Mouse (Mus musculus) forebrain, postnatal 0 days (tissue): ENCODE measurements around the gene 1110065P20Rik. TPM values are rescaled to one million over a fixed set of nuclear protein-coding genes. Genes with fewer than 3 reads are reported as not detected.

Experiments
- ATAC-seq: fragments of 200-750 bp; cut with Nextera tagmentation; 2 replicates; pipeline ENCODE4 v1.8.0; 2017; ENCODE audit warnings: mild to moderate bottlenecking, moderate library complexity
- DNase-seq: peaks from one replicate; pipeline ENCODE4 v3.0.0-alpha.2; 2015
- H3K27ac ChIP-seq: fragments of 300-500 bp; sonication (generic); 2 replicates; pipeline ENCODE4 v1.5.1; 2014; ENCODE audit warnings: low read depth, mild to moderate bottlenecking, antibody characterized with exemption, low read length, moderate library complexity, mixed read lengths
- H3K27me3 ChIP-seq: fragments of 300-500 bp; sonication (generic); 2 replicates; pipeline ENCODE4 v1.6.1; 2014; ENCODE audit warnings: mild to moderate bottlenecking, low read length, mixed read lengths; ENCODE audit not compliant: insufficient read depth
- H3K36me3 ChIP-seq: fragments of 300-500 bp; sonication (generic); 2 replicates; pipeline ENCODE4 v1.6.1; 2014; ENCODE audit warnings: mild to moderate bottlenecking, moderate library complexity; ENCODE audit not compliant: insufficient read depth
- H3K4me1 ChIP-seq: fragments of 300-500 bp; sonication (generic); 2 replicates; pipeline ENCODE4 v1.6.1; 2014; ENCODE audit warnings: antibody characterized with exemption; ENCODE audit not compliant: insufficient read depth
- H3K4me2 ChIP-seq: fragments of 300-500 bp; sonication (generic); 2 replicates; pipeline ENCODE4 v1.6.1; 2014; ENCODE audit warnings: low read depth, mild to moderate bottlenecking, moderate library complexity
- H3K4me3 ChIP-seq: fragments of 300-500 bp; sonication (generic); 2 replicates; pipeline ENCODE4 v1.5.1; 2014; ENCODE audit warnings: low read depth, low read length, mixed read lengths
- H3K9ac ChIP-seq: fragments of 300-500 bp; sonication (generic); 2 replicates; pipeline ENCODE4 v1.6.1; 2014; ENCODE audit warnings: mild to moderate bottlenecking
- H3K9me3 ChIP-seq: fragments of 300-500 bp; sonication (generic); 2 replicates; pipeline ENCODE4 v1.6.1; 2016; ENCODE audit warnings: low read length
- CTCF ChIP-seq: sonication (generic); IDR thresholded peaks from 2 replicates; pipeline ENCODE4 v1.5.1; 2016; ENCODE audit warnings: antibody characterized with exemption, control low read depth, low read depth
- WGBS: fragments of 180-500 bp; shearing (Covaris S2); extraction: QIAGEN DNeasy Blood & Tissue Kit; methylation state at CpG from one replicate; pipeline ENCODE4 v1.1.7; 2014; 5-methylcytosine and 5-hydroxymethylcytosine counted together
- polyA plus RNA-seq: library from polyadenylated mRNA; unstranded; fragments of >200 nt; fragmentation: Nextera tagmentation; extraction: Ambion mirVana; gene quantifications from 2 replicates; pipeline ENCODE4 v1.2.1, GENCODE M21; 2015
- total RNA-seq: library from RNA; depleted of rRNA; stranded (reverse); fragments of >200 nt; gene quantifications from 2 replicates; pipeline ENCODE4 v1.2.3, GENCODE M21; 2014; rRNA removed

Gene 1110065P20Rik
- total and polyA plus RNA-seq, 2 experiments from 2014 or later, result 141 to 144 TPM

- no peak for DNase-seq
- H3K36me3 ChIP-seq, result peaks cover 31% of the 10 kb centered on the region
- H3K27me3 ChIP-seq, result no peaks in the 10 kb centered on the region
- H3K4me2 ChIP-seq, result no peak overlapping the region
- TF ChIP-seq CTCF, result no peak
- no peak overlapping the region for H3K4me3 ChIP-seq
- WGBS, result 85% methylated on average over 5 of the region's 5 CpGs
- no peak for ATAC-seq
- peaks cover 3% of the 10 kb centered on the region; the same call in 1 of the 2 replicates for H3K4me1 ChIP-seq
- no peaks in the 10 kb centered on the region for H3K9me3 ChIP-seq
- H3K27ac ChIP-seq, result no peak overlapping the region
- no peak overlapping the region for H3K9ac ChIP-seq
Observed at GRCm38 (mm10) chr4:124808511-124808910, 42.5 kb downstream of the 1110065P20Rik start.

GRCm38 (mm10) chr4:124803406-124803805 is 47.6 kb downstream of the 1110065P20Rik start:
- no peak for TF ChIP-seq CTCF
- H3K36me3 ChIP-seq, result peaks cover 47% of the 10 kb centered on the region
- H3K27ac ChIP-seq, result no peak overlapping the region
- H3K9ac ChIP-seq, result no peak overlapping the region
- WGBS, result 77% methylated on average over 6 of the region's 6 CpGs
- no peak for DNase-seq
- no peaks in the 10 kb centered on the region for H3K9me3 ChIP-seq
- peaks cover 9% of the 10 kb centered on the region for H3K4me1 ChIP-seq
- no peak for ATAC-seq
- peak overlapping the region; percentile 92; the same call in 1 of the 2 replicates for H3K4me3 ChIP-seq
- no peaks in the 10 kb centered on the region for H3K27me3 ChIP-seq
- H3K4me2 ChIP-seq, result peak overlapping the region; percentile 75

GRCm38 (mm10) chr4:124802309-124803260 is 48.4 kb downstream of the 1110065P20Rik start:
- peak overlapping the region; percentile 75 for H3K4me2 ChIP-seq
- H3K9ac ChIP-seq, result peak overlapping the region; percentile 63
- ATAC-seq, result peak; percentile 100
- no peak for TF ChIP-seq CTCF
- DNase-seq, result peak; percentile 97
- H3K9me3 ChIP-seq, result no peaks in the 10 kb centered on the region
- peaks cover 9% of the 10 kb centered on the region for H3K4me1 ChIP-seq
- peak overlapping the region; percentile 92 for H3K4me3 ChIP-seq
- peak overlapping the region; percentile 87 for H3K27ac ChIP-seq
- H3K27me3 ChIP-seq, result no peaks in the 10 kb centered on the region
- 1% methylated on average over 53 of the region's 53 CpGs for WGBS
- peaks cover 53% of the 10 kb centered on the region for H3K36me3 ChIP-seq

- Histone ChIP-seq H3K27ac (peak within 1 kb of the TSS; percentile 87), H3K9ac (peak within 1 kb of the TSS; percentile 63), H3K9me3 (no peaks in the 10 kb centered on the region), H3K4me1 (peaks cover 9% of the 10 kb centered on the region), H3K36me3 (peaks cover 46% of the 10 kb centered on the region), H3K4me2 (peak within 1 kb of the TSS; percentile 75), H3K4me3 (peak within 1 kb of the TSS; percentile 92), H3K27me3 (no peaks in the 10 kb centered on the region)
- ATAC-seq (peak; percentile 86), DNase-seq (peak; percentile 93)
- 2% methylated on average over 21 of the region's 21 CpGs for WGBS
- TF ChIP-seq CTCF, result peak; percentile 85
Observed at GRCm38 (mm10) chr4:124801552-124802308, 49.3 kb downstream of the 1110065P20Rik start, which contains the start of gene Mtf1. Mtf1 (plus strand) TSS chr4:124802104.

Other genes starting within 250 kb of the 1110065P20Rik start
- 0.23 TPM in 1 of 2 replicates, not detected in the other for gene 3100002H09Rik, start 240.4 kb downstream of the 1110065P20Rik start, total RNA-seq
- 0.18 TPM in 1 of 2 replicates, not detected in the other for gene 3100002H09Rik, start 240.4 kb downstream of the 1110065P20Rik start, polyA plus RNA-seq
- 19.7 and 30.5 TPM in 2 replicates for gene Pou3f1, start 194.4 kb downstream of the 1110065P20Rik start, total RNA-seq
- gene Pou3f1, start 194.4 kb downstream of the 1110065P20Rik start, polyA plus RNA-seq, result 20.2 and 31.1 TPM in 2 replicates
- 14.2 and 16.2 TPM in 2 replicates for gene Utp11, start 157.6 kb downstream of the 1110065P20Rik start, total RNA-seq
- 30.9 and 33.0 TPM in 2 replicates for gene Utp11, start 157.6 kb downstream of the 1110065P20Rik start, polyA plus RNA-seq
- gene Fhl3, start 150.5 kb downstream of the 1110065P20Rik start, total RNA-seq, result 2.5 and 3.0 TPM in 2 replicates
- 1.4 and 2.0 TPM in 2 replicates for gene Fhl3, start 150.5 kb downstream of the 1110065P20Rik start, polyA plus RNA-seq
- 46.3 and 54.4 TPM in 2 replicates for gene Sf3a3, start 136.4 kb downstream of the 1110065P20Rik start, total RNA-seq
- 68.3 and 84.1 TPM in 2 replicates for gene Sf3a3, start 136.4 kb downstream of the 1110065P20Rik start, polyA plus RNA-seq
- 17.9 and 21.7 TPM in 2 replicates for gene Inpp5b, start 109.3 kb downstream of the 1110065P20Rik start, total RNA-seq
- gene Inpp5b, start 109.3 kb downstream of the 1110065P20Rik start, polyA plus RNA-seq, result 8.0 and 11.2 TPM in 2 replicates
- 12.1 and 15.6 TPM in 2 replicates for gene Mtf1, start 49.1 kb downstream of the 1110065P20Rik start, total RNA-seq
- 24.4 and 30.7 TPM in 2 replicates for gene Mtf1, start 49.1 kb downstream of the 1110065P20Rik start, polyA plus RNA-seq
- gene Yrdc, start 517 bp downstream of the 1110065P20Rik start, total RNA-seq, result 81.7 and 82.2 TPM in 2 replicates
- 67.3 and 70.5 TPM in 2 replicates for gene Yrdc, start 517 bp downstream of the 1110065P20Rik start, polyA plus RNA-seq
- 35.7 and 41.7 TPM in 2 replicates for gene Maneal, start 11.0 kb upstream of the 1110065P20Rik start, total RNA-seq
- 8.4 and 9.4 TPM in 2 replicates for gene Maneal, start 11.0 kb upstream of the 1110065P20Rik start, polyA plus RNA-seq
- gene Epha10, start 29.7 kb upstream of the 1110065P20Rik start, total RNA-seq, result 9.6 and 10.2 TPM in 2 replicates
- gene Epha10, start 29.7 kb upstream of the 1110065P20Rik start, polyA plus RNA-seq, result 2.0 and 4.0 TPM in 2 replicates
- gene 9930104L06Rik, start 85.9 kb upstream of the 1110065P20Rik start, total RNA-seq, result 12.4 and 36.1 TPM in 2 replicates
- 6.0 and 8.7 TPM in 2 replicates for gene 9930104L06Rik, start 85.9 kb upstream of the 1110065P20Rik start, polyA plus RNA-seq
- gene Cdca8, start 88.1 kb upstream of the 1110065P20Rik start, total RNA-seq, result 7.3 and 10.1 TPM in 2 replicates
- gene Cdca8, start 88.1 kb upstream of the 1110065P20Rik start, polyA plus RNA-seq, result 16.8 and 21.2 TPM in 2 replicates
- 0.77 and 2.4 TPM in 2 replicates for gene Rspo1, start 135.2 kb upstream of the 1110065P20Rik start, total RNA-seq
- 0.87 and 1.9 TPM in 2 replicates for gene Rspo1, start 135.2 kb upstream of the 1110065P20Rik start, polyA plus RNA-seq
- 63.7 and 68.5 TPM in 2 replicates for gene Gnl2, start 165.4 kb upstream of the 1110065P20Rik start, total RNA-seq
- 82.3 and 84.0 TPM in 2 replicates for gene Gnl2, start 165.4 kb upstream of the 1110065P20Rik start, polyA plus RNA-seq
- 1.9 and 2.4 TPM in 2 replicates for gene Dnali1, start 214.5 kb upstream of the 1110065P20Rik start, total RNA-seq
- gene Dnali1, start 214.5 kb upstream of the 1110065P20Rik start, polyA plus RNA-seq, result 1.3 and 1.9 TPM in 2 replicates
- gene Snip1, start 215.5 kb upstream of the 1110065P20Rik start, total RNA-seq, result 30.7 and 46.6 TPM in 2 replicates
- 18.0 and 18.8 TPM in 2 replicates for gene Snip1, start 215.5 kb upstream of the 1110065P20Rik start, polyA plus RNA-seq
- gene Meaf6, start 233.9 kb upstream of the 1110065P20Rik start, total RNA-seq, result 112 and 129 TPM in 2 replicates
- gene Meaf6, start 233.9 kb upstream of the 1110065P20Rik start, polyA plus RNA-seq, result 134 and 153 TPM in 2 replicates